Mouse (Mus musculus) cortical plate, adult 2 months (tissue): ENCODE results near the gene Rab3gap1.

Experiments
- CTCF ChIP-seq: fragments of 200-500 bp; IDR thresholded peaks from 2 replicates; pipeline ENCODE4 v1.5.1; 2011; ENCODE audit warnings: mild to moderate bottlenecking, control low read depth, low read length; ENCODE audit not compliant: insufficient read depth; ENCODE audit errors: extremely low read depth
- POLR2A ChIP-seq: fragments of 200-500 bp; IDR thresholded peaks from 2 replicates; pipeline ENCODE4 v1.6.1; 2011; ENCODE audit warnings: mild to moderate bottlenecking, low read length, control low read depth; ENCODE audit not compliant: insufficient read depth; ENCODE audit errors: extremely low read depth

DNA sequence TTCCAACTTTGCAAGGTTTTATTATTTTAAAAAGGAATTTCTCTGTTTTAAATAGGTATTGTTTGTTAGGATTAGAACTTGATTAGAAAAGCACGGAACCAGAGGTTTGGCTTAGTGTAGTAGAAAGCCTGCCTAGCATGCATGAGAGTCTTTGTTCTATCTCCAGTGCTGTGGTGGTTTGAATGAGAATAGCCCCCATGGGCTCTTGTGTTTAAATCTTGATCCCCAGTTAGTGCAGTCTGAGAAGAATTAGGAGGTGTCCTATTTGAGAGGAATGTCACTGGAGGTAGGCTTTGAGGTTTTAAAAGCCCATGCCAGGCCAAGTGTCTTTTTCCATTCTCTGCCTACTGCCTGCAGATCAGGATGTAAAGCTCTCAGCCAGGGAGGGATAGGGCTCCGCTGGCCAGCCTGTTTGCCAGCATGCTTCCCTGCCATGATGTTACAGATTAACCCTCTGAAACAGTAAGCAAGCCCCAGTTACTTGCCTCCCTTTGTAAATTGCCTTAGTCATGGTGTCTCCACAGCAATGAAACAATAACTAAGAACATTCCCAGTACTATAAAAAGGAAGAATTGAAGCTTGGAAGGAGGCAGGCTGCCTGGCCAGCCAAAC is 36.3 kb downstream of the Rab3gap1 start:
- TF ChIP-seq CTCF (no peak), POLR2A (no peak)
